Mouse (Mus musculus) lung, embryonic 14.5 days (tissue): ENCODE measurements around the gene Mybph. TPM values are rescaled to one million over a fixed set of nuclear protein-coding genes. Genes with fewer than 3 reads are reported as not detected.

Experiments used
- ATAC-seq: fragments of 200-750 bp; cut with Nextera tagmentation; 2 replicates; pipeline ENCODE4 v1.8.0; 2017; ENCODE audit warnings: mild to moderate bottlenecking, moderate TSS enrichment, moderate library complexity; ENCODE audit not compliant: insufficient read depth
- DNase-seq: peaks from one replicate; pipeline ENCODE4 v3.0.0-alpha.2; 2015
- H3K27ac ChIP-seq: fragments of 300-500 bp; sonication (generic); 2 replicates; pipeline ENCODE4 v1.5.1; 2014; ENCODE audit warnings: low read depth, mild to moderate bottlenecking, moderate library complexity
- H3K27me3 ChIP-seq: fragments of 300-500 bp; sonication (generic); 2 replicates; pipeline ENCODE4 v1.6.1; 2014; ENCODE audit warnings: low read length, control low read depth; ENCODE audit not compliant: insufficient read depth
- H3K36me3 ChIP-seq: fragments of 300-500 bp; sonication (generic); 2 replicates; pipeline ENCODE4 v1.6.1; 2014; ENCODE audit warnings: control low read depth; ENCODE audit not compliant: insufficient read depth
- H3K4me1 ChIP-seq: fragments of 300-500 bp; sonication (generic); 2 replicates; pipeline ENCODE4 v1.6.1; 2014; ENCODE audit warnings: antibody characterized with exemption, control low read depth; ENCODE audit not compliant: insufficient read depth
- H3K4me2 ChIP-seq: fragments of 300-500 bp; sonication (generic); 2 replicates; pipeline ENCODE4 v1.6.1; 2014; ENCODE audit warnings: mild to moderate bottlenecking
- H3K4me3 ChIP-seq: fragments of 300-500 bp; sonication (generic); 2 replicates; pipeline ENCODE4 v1.5.1; 2014; ENCODE audit warnings: low read depth, low read length
- H3K9ac ChIP-seq: fragments of 300-500 bp; sonication (generic); 2 replicates; pipeline ENCODE4 v1.6.1; 2014
- H3K9me3 ChIP-seq: fragments of 300-500 bp; sonication (generic); 2 replicates; pipeline ENCODE4 v1.6.1; 2016; ENCODE audit warnings: low read depth, low read length, control low read depth
- CTCF ChIP-seq: IDR thresholded peaks from 2 replicates; pipeline ENCODE4 v1.5.1; 2016; ENCODE audit warnings: antibody characterized with exemption, low read depth
- WGBS: fragments of 180-500 bp; shearing (Covaris S2); extraction: QIAGEN DNeasy Blood & Tissue Kit; methylation state at CpG from one replicate; pipeline ENCODE4 v1.1.7; 2014; 5-methylcytosine and 5-hydroxymethylcytosine counted together
- polyA plus RNA-seq: library from polyadenylated mRNA; unstranded; fragments of >200 nt; fragmentation: Nextera tagmentation; extraction: Ambion mirVana; gene quantifications from 2 replicates; pipeline ENCODE4 v1.2.1, GENCODE M21; 2014

The Mybph gene
- polyA plus RNA-seq, 1 experiment from 2014 or later = not detected

DNA sequence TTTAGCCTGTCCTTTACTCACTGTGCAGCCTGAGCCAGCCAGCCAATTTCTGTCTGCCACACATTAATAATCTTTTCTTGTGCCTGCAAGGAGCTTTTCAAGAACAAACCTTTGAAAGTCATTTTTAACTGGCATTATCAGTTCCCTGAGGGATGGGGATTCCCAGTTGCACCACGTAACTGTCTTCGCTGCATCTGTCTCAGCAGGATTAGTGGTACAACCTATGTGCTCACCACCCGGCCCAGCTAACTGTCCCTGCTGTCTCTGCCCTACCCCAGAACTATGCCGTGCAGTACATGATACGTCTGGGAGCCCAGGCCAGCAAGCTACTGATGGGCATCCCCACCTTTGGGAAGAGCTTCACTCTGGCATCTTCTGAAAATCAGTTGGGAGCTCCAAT, 5.0 kb upstream of the Mybph start:
- Histone ChIP-seq H3K27ac (no peak overlapping the region), H3K36me3 (no peaks in the 10 kb centered on the region), H3K9me3 (no peaks in the 10 kb centered on the region), H3K4me1 (no peaks in the 10 kb centered on the region), H3K27me3 (no peaks in the 10 kb centered on the region), H3K4me3 (no peak overlapping the region), H3K4me2 (no peak overlapping the region), H3K9ac (no peak overlapping the region)
- ATAC-seq (no peak), DNase-seq (no peak)
- 69% methylated on average over 5 of the region's 5 CpGs for WGBS
- no peak for TF ChIP-seq CTCF

DNA sequence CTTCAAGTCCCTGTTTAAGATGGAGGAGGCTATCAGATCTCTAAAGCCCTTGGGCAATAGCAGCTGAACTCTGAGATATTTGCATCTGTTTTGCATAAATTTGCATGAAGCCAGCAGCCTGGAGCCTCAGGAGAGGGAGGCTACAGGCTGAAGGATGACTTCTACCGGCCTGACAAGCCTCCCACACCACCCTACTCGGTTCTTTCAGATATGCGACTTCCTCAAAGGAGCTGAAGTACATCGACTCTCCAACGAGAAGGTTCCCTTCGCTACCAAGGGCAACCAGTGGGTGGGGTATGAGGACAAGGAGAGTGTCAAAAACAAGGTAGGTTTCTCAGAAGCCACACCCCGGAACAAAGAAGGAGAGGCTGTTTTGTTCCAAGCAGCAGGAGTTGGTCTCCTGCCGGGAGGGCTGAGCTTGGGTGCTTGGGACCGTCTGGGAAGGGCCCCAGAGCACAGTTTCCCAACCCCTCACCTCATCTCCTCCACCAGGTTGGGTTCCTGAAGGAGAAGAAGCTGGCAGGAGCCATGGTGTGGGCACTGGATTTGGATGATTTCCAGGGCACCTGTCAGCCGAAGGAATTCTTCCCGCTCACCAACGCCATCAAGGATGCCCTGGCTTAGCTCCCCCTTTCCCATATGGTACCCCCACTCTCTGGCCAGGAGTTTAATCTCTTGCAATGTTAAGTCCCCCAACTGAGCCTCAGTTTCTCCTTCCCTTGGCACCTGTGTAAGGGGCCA, 4.1 kb upstream of the Mybph start:
- 23% methylated on average over 12 of the region's 12 CpGs for WGBS
- ATAC-seq (no peak), DNase-seq (peak; percentile 34)
- Histone ChIP-seq H3K36me3 (no peaks in the 10 kb centered on the region), H3K4me2 (no peak overlapping the region), H3K4me1 (no peaks in the 10 kb centered on the region), H3K9me3 (no peaks in the 10 kb centered on the region), H3K27me3 (no peaks in the 10 kb centered on the region), H3K9ac (no peak overlapping the region), H3K27ac (no peak overlapping the region), H3K4me3 (no peak overlapping the region)
- no peak for TF ChIP-seq CTCF

DNA sequence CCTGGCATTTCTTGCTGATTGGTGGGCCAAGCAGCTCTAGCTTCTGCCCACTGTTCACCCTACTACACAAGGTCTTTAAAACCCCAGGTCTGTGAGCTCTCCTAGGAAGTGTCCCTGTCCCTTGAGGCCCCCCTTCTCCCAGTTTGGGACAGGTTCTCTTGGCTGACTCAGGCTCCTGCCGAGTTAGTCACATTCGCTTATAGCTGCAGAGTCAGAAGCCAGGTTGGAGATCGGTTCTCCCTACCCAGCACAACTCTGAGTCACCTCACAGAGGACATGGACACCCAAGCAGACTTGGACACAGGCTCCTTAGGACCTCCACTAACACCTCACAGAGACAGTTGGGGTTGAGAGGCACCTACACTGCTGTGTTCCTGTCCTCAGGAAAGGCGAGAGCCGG, 2.1 kb upstream of the Mybph start:
- no peak overlapping the region for H3K27ac ChIP-seq
- ATAC-seq = no peak
- no peaks in the 10 kb centered on the region for H3K9me3 ChIP-seq
- no peak overlapping the region for H3K9ac ChIP-seq
- H3K4me1 ChIP-seq = peaks cover 4% of the 10 kb centered on the region; the same call in 1 of the 2 replicates
- no peak overlapping the region for H3K4me3 ChIP-seq
- DNase-seq = no peak
- H3K4me2 ChIP-seq = no peak overlapping the region
- H3K27me3 ChIP-seq = no peaks in the 10 kb centered on the region
- WGBS = 82% methylated on average over 5 of the region's 5 CpGs
- no peaks in the 10 kb centered on the region for H3K36me3 ChIP-seq
- no peak for TF ChIP-seq CTCF

DNA sequence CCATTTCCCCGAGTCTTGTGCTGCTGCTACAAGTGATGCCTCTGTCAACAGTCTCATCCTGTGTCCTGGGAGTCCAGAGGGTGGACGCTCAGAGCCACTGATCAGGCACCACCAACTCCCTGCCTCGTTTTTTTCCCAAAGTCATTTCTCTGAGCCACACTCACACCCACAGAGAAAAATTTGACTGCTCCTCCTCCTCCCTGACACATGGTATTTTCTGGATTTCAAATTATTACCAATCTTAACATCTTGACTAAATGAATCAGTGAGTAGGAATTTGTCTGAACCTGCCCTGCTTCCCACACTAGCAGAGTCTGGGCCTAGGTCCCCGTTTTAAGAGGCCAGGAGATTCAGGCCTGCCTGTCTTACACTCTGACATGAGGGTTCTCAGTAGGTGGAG, 1.2 kb upstream of the Mybph start:
- ATAC-seq (no peak), DNase-seq (no peak)
- Histone ChIP-seq H3K36me3 (no peaks in the 10 kb centered on the region), H3K9ac (no peak overlapping the region), H3K4me3 (no peak overlapping the region), H3K4me2 (no peak overlapping the region), H3K9me3 (no peaks in the 10 kb centered on the region), H3K27ac (no peak overlapping the region), H3K27me3 (no peaks in the 10 kb centered on the region), H3K4me1 (peaks cover 5% of the 10 kb centered on the region; the same call in 1 of the 2 replicates)
- TF ChIP-seq CTCF = no peak
- 26% methylated on average over 4 of the region's 4 CpGs for WGBS

DNA sequence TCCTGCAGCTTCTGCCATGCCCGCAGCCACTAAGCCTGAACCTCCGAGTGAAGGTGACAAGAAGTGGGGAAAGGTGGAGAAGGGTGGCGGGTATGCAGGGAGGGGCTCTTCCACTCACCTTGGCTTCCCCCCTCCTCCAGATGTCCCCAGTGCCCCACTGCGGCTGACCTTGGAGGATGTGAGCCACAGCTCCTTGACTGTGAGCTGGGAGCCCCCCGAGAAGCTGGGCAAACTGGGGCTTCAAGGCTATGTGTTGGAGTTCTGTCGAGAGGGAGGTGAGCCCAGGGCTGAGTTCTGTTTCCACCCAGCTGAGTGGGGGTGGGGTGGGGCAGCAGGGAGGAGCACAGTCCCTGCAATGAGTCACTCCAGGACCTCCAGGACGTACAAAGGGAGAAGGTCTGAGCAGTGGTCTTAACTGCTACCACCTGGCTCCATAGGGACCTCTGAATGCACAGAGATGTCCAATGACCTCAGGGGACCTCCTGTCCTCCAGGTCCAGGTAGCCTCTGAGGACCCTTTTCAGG, 488 bp downstream of the Mybph start:
- ATAC-seq (no peak), DNase-seq (no peak)
- no peaks in the 10 kb centered on the region for H3K27me3 ChIP-seq
- H3K4me3 ChIP-seq = no peak overlapping the region
- no peaks in the 10 kb centered on the region for H3K36me3 ChIP-seq
- peaks cover 5% of the 10 kb centered on the region; the same call in 1 of the 2 replicates for H3K4me1 ChIP-seq
- H3K9ac ChIP-seq = no peak overlapping the region
- H3K9me3 ChIP-seq = no peaks in the 10 kb centered on the region
- no peak for TF ChIP-seq CTCF
- no peak overlapping the region for H3K4me2 ChIP-seq
- 44% methylated on average over 7 of the region's 7 CpGs for WGBS
- no peak overlapping the region for H3K27ac ChIP-seq

DNA sequence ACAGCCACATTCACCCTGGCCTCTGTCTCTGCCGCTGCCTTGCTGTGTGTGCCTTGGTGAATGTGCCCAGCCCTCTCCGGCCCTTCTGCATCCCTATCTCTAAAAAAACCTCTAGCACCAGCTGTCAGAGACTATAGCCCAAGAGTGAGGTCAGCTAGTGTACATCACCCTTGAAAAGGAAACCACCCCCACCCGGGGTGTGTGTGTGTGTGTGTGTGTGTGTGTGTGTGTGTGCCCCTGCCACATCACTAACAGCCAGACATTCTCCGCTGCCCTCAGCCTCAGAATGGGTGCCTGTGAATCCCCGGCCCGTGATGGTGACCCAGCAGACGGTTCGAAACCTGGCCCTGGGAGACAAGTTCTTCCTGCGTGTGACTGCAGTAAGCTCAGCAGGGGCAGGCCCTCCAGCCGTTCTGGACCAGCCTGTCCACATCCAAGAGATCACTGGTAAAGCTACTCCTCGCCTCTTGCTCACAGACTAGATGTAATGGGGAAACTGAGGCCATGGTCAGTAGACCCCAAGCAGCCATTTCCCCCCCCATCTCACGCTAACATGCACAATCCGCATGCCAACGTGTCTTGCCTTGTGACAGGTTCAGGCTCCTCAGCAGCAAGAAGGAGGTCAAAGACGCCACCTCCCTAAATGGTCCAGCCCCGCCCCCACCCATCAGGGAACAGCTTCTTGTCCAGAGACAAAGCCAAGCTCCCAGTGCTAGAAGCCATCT, 1.2 kb downstream of the Mybph start:
- no peak overlapping the region for H3K4me3 ChIP-seq
- no peaks in the 10 kb centered on the region for H3K36me3 ChIP-seq
- H3K27ac ChIP-seq = no peak overlapping the region
- H3K27me3 ChIP-seq = no peaks in the 10 kb centered on the region
- H3K9me3 ChIP-seq = no peaks in the 10 kb centered on the region
- no peak for TF ChIP-seq CTCF
- ATAC-seq (no peak), DNase-seq (no peak)
- no peak overlapping the region for H3K4me2 ChIP-seq
- H3K9ac ChIP-seq = no peak overlapping the region
- peaks cover 5% of the 10 kb centered on the region; the same call in 1 of the 2 replicates for H3K4me1 ChIP-seq
- WGBS = 61% methylated on average over 16 of the region's 16 CpGs

DNA sequence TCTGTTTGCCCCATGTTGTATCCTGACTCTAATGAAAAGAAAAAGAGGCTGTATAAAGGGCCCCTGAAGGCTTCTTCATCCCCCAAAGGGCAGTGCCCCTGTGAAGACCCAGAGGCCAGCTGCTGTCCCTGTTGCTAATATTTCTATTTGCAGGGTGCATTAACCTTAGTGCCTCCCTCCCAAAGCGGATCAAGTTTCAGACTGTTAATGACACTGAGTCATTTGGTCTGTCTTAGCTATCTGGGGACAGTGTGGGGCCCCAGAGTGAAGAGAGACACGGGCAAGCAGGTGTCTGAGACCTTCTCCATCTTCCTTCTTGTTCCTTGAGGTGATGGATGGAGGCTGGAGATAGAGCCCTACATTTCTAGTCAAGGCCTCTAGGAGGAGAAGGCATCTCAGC, 1.9 kb downstream of the Mybph start:
- ATAC-seq = no peak

More for the DNA sequence above, 1.9 kb downstream of the Mybph start:
- no peak for TF ChIP-seq CTCF
- Histone ChIP-seq H3K36me3 (no peaks in the 10 kb centered on the region), H3K27ac (no peak overlapping the region), H3K27me3 (no peaks in the 10 kb centered on the region), H3K9ac (no peak overlapping the region), H3K4me1 (peaks cover 5% of the 10 kb centered on the region; the same call in 1 of the 2 replicates), H3K4me3 (no peak overlapping the region), H3K4me2 (no peak overlapping the region), H3K9me3 (no peaks in the 10 kb centered on the region)
- 13% methylated on average over 2 of the region's 2 CpGs for WGBS
- no peak for DNase-seq
